Mouse (Mus musculus): ENCODE results near the gene Maml1.
A peak's percentile ranks its signal among the peaks of the same experiment; 100 is the strongest.
"Not testable (repeated sequence)": the region's sequence is repeated elsewhere in the genome, so short reads cannot be mapped to it uniquely, and the experiment has no call there.

Gene Maml1

DNA sequence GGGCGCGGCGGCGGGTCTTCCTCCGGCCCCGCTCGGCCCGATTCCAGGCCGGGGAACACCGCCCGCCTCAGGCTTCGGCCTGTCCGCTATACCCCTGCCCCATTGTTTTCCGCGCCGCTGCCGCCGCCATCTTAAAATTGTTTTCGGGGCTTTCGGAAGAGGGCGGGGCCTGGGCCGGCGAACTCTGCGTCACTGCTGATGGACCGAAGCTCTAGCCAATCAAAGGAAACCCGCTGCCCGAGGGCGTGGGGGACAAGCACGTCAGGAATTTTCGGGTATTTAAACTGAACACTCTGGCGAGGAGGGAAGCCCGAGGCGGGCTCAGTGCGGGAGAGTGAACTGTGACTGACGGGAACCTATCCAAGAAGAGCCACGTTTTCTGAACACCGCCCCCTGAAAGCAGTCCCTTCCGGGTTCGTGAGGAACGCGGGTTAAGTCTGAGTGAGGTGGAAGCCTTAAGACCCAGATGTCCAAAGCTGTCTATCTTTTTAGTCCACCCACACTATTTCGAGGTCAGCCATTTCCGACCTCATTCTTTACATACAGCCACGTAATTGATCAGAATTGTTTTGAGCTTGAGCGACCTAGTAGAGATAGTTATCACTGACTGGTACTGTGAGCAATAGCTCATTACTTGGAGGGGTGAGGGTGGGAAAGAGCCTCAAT is at the start of gene Maml1:
Maml1 (minus strand) TSS at position 122 of the 666 bp plus-strand sequence.
- peak; percentile 96 to 97 for DNase-seq (ENCODE audit: low spot score in 2 of 2)

GRCm38 (mm10) chr11:50336891-50337290 is 44.8 kb upstream of the Maml1 start:
- no peak for DNase-seq (ENCODE audit: low spot score in 2 of 2)

GRCm38 (mm10) chr11:50336126-50336525 is 44.0 kb upstream of the Maml1 start:
- DNase-seq (ENCODE audit: low spot score in 2 of 2) = no peak

- DNase-seq (ENCODE audit: low spot score in 2 of 2) = no peak
Observed at GRCm38 (mm10) chr11:50333181-50333580, 41.1 kb upstream of the Maml1 start.

GRCm38 (mm10) chr11:50329378-50329777 is 37.3 kb upstream of the Maml1 start:
- no peak for DNase-seq (ENCODE audit: low spot score in 2 of 2)

- no peak for DNase-seq (ENCODE audit: low spot score in 2 of 2)
Observed at GRCm38 (mm10) chr11:50328075-50328625, 36.0 kb upstream of the Maml1 start.

GRCm38 (mm10) chr11:50326302-50326966 is 34.3 kb upstream of the Maml1 start:
- no peak for DNase-seq (ENCODE audit: low spot score in 2 of 2)

GRCm38 (mm10) chr11:50325496-50326301 is 33.6 kb upstream of the Maml1 start, which contains the start of gene Canx:
TSS of gene Canx (minus strand) at chr11:50325673.
- peak; percentile 98 to 99 for DNase-seq (ENCODE audit: low spot score in 2 of 2)

- no peak for DNase-seq (ENCODE audit: low spot score in 2 of 2)
Observed at GRCm38 (mm10) chr11:50324751-50325471, 32.8 kb upstream of the Maml1 start.

- peak in 1 of 2 experiments; percentile 24 for DNase-seq (ENCODE audit: low spot score in 2 of 2)
Observed at GRCm38 (mm10) chr11:50323843-50324242, 31.7 kb upstream of the Maml1 start.

GRCm38 (mm10) chr11:50322345-50322744 is 30.2 kb upstream of the Maml1 start:
- DNase-seq (ENCODE audit: low spot score in 2 of 2) = no peak

GRCm38 (mm10) chr11:50321239-50321638 is 29.1 kb upstream of the Maml1 start:
- no peak for DNase-seq (ENCODE audit: low spot score in 2 of 2)

DNA sequence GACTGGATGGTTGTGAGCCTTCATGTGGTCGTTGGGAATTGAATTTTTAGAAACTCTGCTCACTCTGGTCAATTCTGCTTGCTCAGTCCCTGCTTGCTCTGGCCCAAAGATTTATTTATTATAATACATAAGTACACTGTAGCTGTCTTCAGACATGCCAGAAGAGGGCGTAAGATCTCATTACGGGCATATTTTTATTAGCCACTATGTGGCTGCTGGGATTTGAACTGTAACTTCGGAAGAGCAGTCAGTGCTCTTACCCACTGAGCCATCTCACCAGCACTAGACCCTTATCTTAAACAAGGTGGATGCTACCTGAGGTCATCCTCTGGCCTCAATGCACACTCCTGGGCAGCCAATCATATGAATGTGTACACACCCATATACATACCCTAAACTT is 27.2 kb upstream of the Maml1 start:
- not testable (repeated sequence) for DNase-seq (ENCODE audit: low spot score in 2 of 2)

DNA sequence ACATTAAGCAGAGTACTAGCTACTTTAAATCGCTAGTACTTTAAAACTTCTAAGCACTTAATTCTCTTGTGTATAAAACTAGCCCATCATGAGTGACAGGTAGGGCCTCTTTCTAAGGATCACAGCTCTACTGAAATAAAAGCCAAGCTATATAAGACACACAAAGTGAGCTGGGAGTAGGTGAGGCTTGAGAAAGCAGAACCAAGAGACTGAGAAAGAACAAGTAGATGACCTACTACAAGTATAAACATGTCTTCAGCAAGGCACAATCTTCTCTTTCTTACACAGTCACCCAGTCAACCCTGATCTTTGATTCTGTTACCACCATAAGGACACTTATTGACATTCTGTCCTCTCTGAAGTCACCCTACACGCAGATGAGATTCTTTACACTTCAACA is 20.7 kb upstream of the Maml1 start:
- DNase-seq (ENCODE audit: low spot score in 2 of 2) = no peak

GRCm38 (mm10) chr11:50303406-50303805 is 11.3 kb upstream of the Maml1 start:
- DNase-seq (ENCODE audit: low spot score in 2 of 2) = no peak

DNA sequence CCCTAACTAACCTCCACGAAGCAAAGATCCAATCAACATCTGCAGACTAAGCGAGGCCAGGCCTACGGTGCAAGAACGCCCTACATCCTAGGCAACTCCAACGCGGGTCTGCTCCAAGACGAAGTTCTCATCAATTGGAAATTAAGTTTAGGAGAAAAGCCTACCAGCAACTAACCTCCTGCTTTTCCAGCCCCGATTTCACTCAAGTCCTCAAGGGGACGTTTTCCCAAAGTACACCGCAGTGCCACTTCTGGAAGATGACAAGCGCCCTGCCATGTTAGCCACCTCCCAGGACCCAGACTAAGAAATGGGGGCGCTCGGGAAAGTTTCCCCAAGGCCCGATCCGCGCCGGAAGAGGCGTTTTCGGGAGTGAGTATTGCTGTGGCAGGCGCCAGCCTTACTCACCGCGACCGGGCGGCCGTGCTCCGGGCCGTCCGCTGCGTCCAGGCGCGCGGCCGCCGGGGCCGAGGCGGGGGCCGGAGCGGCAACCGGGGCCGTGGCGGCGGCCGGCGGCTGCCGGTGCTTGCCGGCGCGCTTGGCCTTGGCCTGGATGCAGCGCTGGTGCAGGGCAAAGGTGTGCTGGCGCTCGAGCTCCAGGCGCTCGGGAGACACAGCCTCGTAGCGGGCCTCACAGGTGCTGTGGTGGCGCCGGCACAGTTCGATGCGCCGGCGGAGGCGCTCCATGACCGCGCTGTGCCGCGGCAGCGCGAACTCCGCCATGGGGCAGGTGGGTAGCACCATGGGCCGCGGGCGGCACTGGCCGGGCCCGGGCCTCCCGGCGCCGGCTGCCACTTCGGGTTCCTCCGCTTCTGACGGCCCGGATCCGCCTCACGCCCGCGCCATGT is 568 bp downstream of the Maml1 start:
- DNase-seq (ENCODE audit: low spot score in 2 of 2) = peak; percentile 24 to 38

- no peak for DNase-seq (ENCODE audit: low spot score in 2 of 2)
Observed at GRCm38 (mm10) chr11:50290486-50291225, 1.5 kb downstream of the Maml1 start.

DNA sequence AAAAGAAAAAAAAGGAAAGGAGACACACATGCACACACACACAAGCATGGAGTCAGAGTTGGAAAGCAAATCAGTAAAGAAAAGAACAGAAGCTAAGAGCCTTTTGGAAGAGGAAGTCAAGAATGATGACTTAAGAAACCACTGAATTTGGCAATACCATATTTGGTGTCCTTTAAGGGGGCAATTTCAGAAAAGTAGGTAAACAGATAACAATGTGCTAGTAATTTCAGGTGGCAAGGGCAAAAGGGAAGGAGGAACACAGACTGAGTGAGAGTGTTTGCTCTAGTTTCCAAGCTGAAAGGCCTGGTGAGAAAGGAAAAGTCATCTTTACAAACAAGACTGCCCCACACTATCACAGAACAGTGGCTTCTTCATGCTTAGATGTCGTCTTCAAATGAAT is 5.7 kb downstream of the Maml1 start:
- DNase-seq (ENCODE audit: low spot score in 2 of 2) = no peak

- no peak for DNase-seq (ENCODE audit: low spot score in 2 of 2)
Observed at GRCm38 (mm10) chr11:50285696-50286095, 6.4 kb downstream of the Maml1 start.

GRCm38 (mm10) chr11:50285263-50285662 is 6.8 kb downstream of the Maml1 start:
- DNase-seq (ENCODE audit: low spot score in 2 of 2) = no peak
